Mouse (Mus musculus) CH12.LX (cell line): ENCODE results near the gene 4930564D02Rik.

ENCODE experiments used
- CHD1 ChIP-seq: IDR thresholded peaks from 2 replicates; pipeline ENCODE4 v1.6.1; 2012; ENCODE audit warnings: low read depth, low read length, improper control_type of control experiment, inconsistent platforms
- CHD2 ChIP-seq: IDR thresholded peaks from 2 replicates; pipeline ENCODE4 v1.6.1; 2011; ENCODE audit warnings: low read length, improper control_type of control experiment
- CTCF ChIP-seq, 2 experiments: IDR thresholded peaks in 1 of 2; conservative IDR thresholded peaks in 1 of 2; 2 replicates each; pipeline ENCODE4 v1.5.1; 2011 to 2012; ENCODE audit warnings: low read depth in 2 of 2, low read length in 2 of 2, improper control_type of control experiment in 1 of 2, inconsistent platforms in 1 of 2, mild to moderate bottlenecking in 1 of 2, moderate library complexity in 1 of 2
- NRF1 ChIP-seq: IDR thresholded peaks from 2 replicates; pipeline ENCODE4 v1.6.1; 2014; ENCODE audit warnings: low read depth, mild to moderate bottlenecking, inconsistent platforms, low read length, improper control_type of control experiment, moderate library complexity

- TF ChIP-seq CTCF (conservative IDR thresholded peaks at IDR 0.05 in 1 of 2, IDR thresholded peaks at IDR 0.05 in 1 of 2; ENCODE audit: low read depth in 2 of 2, low read length in 2 of 2): no peak
- no peak for TF ChIP-seq NRF1
- TF ChIP-seq CHD1: no peak
- TF ChIP-seq CHD2: no peak
Measured at GRCm38 (mm10) chr3:105123776-105124175, 57.1 kb downstream of the 4930564D02Rik start.
